Mouse (Mus musculus): Measurements from ENCODE around the gene Actc1. TPM values are rescaled to one million over a fixed set of nuclear protein-coding genes. Genes with fewer than 3 reads are reported as not detected.

Actc1 gene
- polyA plus RNA-seq, 1 experiment: 0.38 TPM

DNA sequence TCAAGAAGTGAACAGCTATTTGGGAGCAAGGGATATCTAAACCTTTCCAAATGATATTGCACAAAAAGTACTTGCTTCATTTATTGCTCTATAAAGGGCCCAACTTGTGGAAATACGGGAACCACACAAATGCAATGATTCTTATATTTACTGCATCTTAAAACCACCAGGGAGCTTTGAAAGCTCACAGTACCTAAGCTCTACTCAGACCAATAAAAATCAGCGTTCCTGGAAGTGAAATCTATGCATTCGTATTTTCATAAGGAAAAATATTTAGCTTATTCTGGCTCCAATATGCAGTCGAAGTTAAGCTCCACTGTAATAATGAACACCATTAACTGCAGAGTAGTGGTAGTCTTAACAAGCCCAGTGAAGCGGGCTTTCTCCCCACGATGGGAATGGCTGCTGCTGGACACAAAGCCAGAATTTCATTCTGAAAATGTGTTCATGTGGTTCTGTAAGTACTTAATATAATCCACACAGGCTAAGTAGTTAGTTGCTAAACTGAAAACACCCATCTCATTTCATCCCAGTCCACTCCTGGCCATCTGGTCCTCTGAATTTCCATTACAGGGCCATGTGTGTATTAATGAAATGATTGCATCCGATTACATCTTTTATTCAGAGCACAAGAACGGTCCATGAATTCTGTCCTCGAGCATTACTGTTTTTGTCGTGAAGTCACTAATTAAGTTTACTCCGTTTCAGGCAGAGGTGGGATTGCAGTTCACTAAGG, 33.7 kb downstream of the Actc1 start:
- no peak overlapping the region for H3K4me3 ChIP-seq (ENCODE audit: insufficient read depth, low read length)
- H3K4me1 ChIP-seq (ENCODE audit: control insufficient read depth, insufficient read depth, low read length): no peaks in the 10 kb centered on the region
- no peak for TF ChIP-seq POLR2A (IDR thresholded peaks at IDR 0.05; ENCODE audit: borderline replicate concordance, low read depth, low read length)
- TF ChIP-seq CTCF (IDR thresholded peaks at IDR 0.05; ENCODE audit: low read depth, low read length): no peak
- H3K27ac ChIP-seq (ENCODE audit: insufficient read depth, low read depth, low read length): no peak overlapping the region

DNA sequence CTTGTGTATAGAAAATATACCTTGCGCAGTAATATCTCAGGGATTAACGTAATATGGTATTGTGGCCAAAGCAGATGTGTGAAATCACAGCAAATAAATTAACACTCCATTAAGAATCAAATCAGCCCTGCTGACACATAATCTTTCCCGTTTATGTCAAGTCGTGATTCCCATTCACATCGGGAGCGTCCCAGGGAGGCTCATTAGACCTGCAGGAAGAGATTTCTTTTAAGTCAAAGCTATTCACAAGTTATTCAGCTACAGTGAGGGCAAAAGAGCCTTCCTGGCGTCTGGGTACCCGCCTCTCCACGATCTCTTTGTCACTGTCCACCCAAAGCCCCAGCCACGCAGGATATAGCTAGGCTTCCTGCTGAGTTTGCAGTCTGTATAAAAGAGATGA, 35.2 kb downstream of the Actc1 start:
- H3K4me3 ChIP-seq (ENCODE audit: insufficient read depth, low read length): no peak overlapping the region
- no peak for TF ChIP-seq POLR2A (IDR thresholded peaks at IDR 0.05; ENCODE audit: borderline replicate concordance, low read depth, low read length)
- no peak for TF ChIP-seq CTCF (IDR thresholded peaks at IDR 0.05; ENCODE audit: low read depth, low read length)
- H3K4me1 ChIP-seq (ENCODE audit: control insufficient read depth, insufficient read depth, low read length): no peaks in the 10 kb centered on the region
- no peak overlapping the region for H3K27ac ChIP-seq (ENCODE audit: insufficient read depth, low read depth, low read length)

DNA sequence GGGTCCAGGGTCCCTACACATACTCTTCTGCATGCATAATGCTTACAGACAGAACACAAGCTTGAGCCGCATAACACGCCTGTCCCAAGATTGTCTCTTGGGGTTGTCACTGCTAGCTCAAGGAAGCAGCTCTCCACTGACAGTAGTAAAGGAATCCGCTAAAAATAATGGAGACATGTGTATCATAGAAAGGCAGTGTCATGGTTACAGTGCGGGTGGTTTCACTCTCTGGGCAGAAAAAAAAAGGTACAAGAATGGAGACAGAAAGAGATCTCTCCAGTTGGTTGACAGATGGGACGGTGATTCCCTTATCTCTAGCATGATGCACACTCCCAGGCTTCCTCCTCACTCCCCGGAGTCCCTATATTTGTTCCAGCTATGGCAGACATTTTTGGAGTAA, 38.5 kb downstream of the Actc1 start:
- TF ChIP-seq POLR2A (IDR thresholded peaks at IDR 0.05; ENCODE audit: borderline replicate concordance, low read depth, low read length) (no peak), CTCF (IDR thresholded peaks at IDR 0.05; ENCODE audit: low read depth, low read length) (no peak)
- H3K4me3 ChIP-seq (ENCODE audit: insufficient read depth, low read length): no peak overlapping the region
- no peak overlapping the region for H3K27ac ChIP-seq (ENCODE audit: insufficient read depth, low read depth, low read length)
- H3K4me1 ChIP-seq (ENCODE audit: control insufficient read depth, insufficient read depth, low read length): no peaks in the 10 kb centered on the region

DNA sequence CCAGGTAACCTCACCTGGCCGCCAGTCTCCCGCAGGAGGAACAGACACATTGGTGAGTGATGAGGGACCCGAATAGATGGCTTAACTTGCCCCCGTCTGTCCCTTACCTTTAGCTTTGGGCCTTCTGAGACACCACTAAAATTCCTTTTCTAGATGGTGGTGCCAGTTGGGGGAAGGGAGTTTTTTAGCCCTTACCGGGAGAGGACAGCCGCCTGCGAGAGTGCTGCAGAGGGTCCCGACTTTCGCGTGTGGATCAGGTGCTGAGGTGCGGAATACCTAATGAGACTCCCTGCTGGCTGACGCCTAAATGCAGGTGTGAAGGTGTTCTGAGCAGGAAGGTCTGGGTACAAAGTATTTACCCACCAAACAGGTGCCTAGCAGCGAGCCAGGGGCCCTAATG, 39.5 kb downstream of the Actc1 start:
- Histone ChIP-seq H3K27ac (ENCODE audit: insufficient read depth, low read depth, low read length) (no peak overlapping the region), H3K4me3 (ENCODE audit: insufficient read depth, low read length) (no peak overlapping the region), H3K4me1 (ENCODE audit: control insufficient read depth, insufficient read depth, low read length) (no peaks in the 10 kb centered on the region)
- TF ChIP-seq POLR2A (IDR thresholded peaks at IDR 0.05; ENCODE audit: borderline replicate concordance, low read depth, low read length) (no peak), CTCF (IDR thresholded peaks at IDR 0.05; ENCODE audit: low read depth, low read length) (no peak)

DNA sequence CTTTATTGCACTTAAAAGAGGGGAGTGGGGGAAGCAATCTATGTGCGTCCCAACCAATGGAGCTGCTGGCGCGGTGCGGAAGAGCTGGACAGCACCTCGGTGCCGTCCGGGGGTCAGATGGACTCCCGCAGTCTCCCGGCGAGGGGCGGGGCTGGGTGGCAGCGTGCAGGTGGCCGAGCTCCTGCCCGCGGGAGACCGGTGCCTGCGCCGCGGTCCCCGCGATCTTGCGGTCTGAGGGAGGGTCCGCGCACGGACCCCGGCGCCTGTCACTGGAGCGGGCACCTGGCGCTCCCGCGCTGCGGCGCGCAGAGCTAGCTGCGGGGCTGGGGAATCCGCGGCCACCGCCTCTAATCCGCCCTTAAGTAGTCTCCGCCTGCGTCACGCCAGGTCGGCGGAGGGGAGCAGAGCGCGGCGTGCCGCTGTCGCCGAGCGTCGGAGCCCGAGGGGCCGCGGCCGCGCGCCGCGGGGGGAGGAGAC, 40.0 kb downstream of the Actc1 start, which contains the start of gene Gjd2:
TSS of gene Gjd2 (minus strand) at position 325 of the 477 bp plus-strand sequence.
- H3K4me3 ChIP-seq (ENCODE audit: insufficient read depth, low read length): no peak within 1 kb of the TSS
- no peak within 1 kb of the TSS for H3K27ac ChIP-seq (ENCODE audit: insufficient read depth, low read depth, low read length)
- TF ChIP-seq CTCF (IDR thresholded peaks at IDR 0.05; ENCODE audit: low read depth, low read length) (no peak), POLR2A (IDR thresholded peaks at IDR 0.05; ENCODE audit: borderline replicate concordance, low read depth, low read length) (no peak)
- H3K4me1 ChIP-seq (ENCODE audit: control insufficient read depth, insufficient read depth, low read length): no peaks in the 10 kb centered on the region

DNA sequence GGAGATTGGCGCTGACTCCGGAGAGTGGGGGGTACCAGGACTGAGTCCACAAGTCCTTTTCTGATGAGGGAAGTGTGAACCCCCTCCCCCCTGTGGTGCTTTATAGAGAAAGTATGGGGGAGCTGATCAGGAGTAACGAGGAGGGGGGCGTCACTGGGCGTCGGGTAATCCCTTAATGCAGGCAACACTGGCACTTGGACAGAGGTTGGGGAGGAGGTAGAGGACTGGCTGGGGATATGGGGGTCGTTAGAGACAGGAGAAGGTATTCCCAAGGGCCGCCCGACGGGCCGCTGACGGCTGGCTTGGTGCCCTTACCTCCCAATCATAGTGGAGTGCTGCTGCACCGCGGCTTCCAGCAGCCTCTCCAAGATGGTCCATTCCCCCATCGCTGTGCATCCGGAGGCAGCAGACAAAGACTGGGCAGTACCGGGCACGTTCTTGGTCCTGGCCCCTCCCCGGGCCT, 40.6 kb downstream of the Actc1 start:
- H3K27ac ChIP-seq (ENCODE audit: insufficient read depth, low read depth, low read length): no peak overlapping the region
- no peaks in the 10 kb centered on the region for H3K4me1 ChIP-seq (ENCODE audit: control insufficient read depth, insufficient read depth, low read length)
- no peak for TF ChIP-seq CTCF (IDR thresholded peaks at IDR 0.05; ENCODE audit: low read depth, low read length)
- no peak for TF ChIP-seq POLR2A (IDR thresholded peaks at IDR 0.05; ENCODE audit: borderline replicate concordance, low read depth, low read length)
- no peak overlapping the region for H3K4me3 ChIP-seq (ENCODE audit: insufficient read depth, low read length)

DNA sequence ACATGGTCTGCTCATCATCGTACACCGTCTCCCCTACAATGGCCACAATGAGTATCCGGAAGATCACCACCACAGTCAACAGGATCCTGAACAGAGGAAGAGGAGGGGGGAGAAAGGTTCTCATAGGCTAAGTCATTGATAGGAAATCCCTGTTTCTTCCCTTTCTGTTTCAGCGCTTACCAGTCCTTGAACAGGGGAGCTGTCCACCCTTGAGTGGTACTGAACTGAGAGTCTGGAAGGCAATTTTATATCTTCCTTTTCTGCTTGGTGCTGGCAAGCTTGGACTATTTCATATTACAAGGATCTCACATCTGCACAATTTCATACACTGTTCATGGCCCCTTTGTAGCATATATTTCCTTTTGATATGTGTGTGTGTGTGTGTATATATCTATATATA, 41.5 kb downstream of the Actc1 start:
- H3K4me1 ChIP-seq (ENCODE audit: control insufficient read depth, insufficient read depth, low read length): no peaks in the 10 kb centered on the region
- no peak for TF ChIP-seq CTCF (IDR thresholded peaks at IDR 0.05; ENCODE audit: low read depth, low read length)
- no peak for TF ChIP-seq POLR2A (IDR thresholded peaks at IDR 0.05; ENCODE audit: borderline replicate concordance, low read depth, low read length)
- H3K27ac ChIP-seq (ENCODE audit: insufficient read depth, low read depth, low read length): no peak overlapping the region
- no peak overlapping the region for H3K4me3 ChIP-seq (ENCODE audit: insufficient read depth, low read length)

DNA sequence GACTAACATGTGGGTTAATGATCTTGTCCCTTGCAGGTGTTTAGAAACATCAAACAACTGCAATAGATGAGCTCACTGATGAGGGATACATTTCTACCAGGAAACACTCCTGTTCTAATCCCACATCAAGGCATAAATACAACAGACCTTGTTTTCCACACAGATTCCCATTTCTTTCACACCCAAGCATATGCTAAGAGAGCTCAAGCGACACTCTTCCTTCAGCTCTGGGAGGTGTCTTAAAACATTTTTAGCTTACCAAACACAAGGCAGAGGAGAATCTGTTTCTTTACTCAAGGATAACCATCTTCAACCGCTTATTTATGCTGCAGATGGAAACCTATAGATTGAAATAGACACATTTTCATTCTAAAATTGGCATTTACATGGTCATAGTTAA, 45.0 kb downstream of the Actc1 start:
- no peak for TF ChIP-seq CTCF (IDR thresholded peaks at IDR 0.05; ENCODE audit: low read depth, low read length)
- Histone ChIP-seq H3K27ac (ENCODE audit: insufficient read depth, low read depth, low read length) (no peak overlapping the region), H3K4me1 (ENCODE audit: control insufficient read depth, insufficient read depth, low read length) (no peaks in the 10 kb centered on the region), H3K4me3 (ENCODE audit: insufficient read depth, low read length) (no peak overlapping the region)

DNA sequence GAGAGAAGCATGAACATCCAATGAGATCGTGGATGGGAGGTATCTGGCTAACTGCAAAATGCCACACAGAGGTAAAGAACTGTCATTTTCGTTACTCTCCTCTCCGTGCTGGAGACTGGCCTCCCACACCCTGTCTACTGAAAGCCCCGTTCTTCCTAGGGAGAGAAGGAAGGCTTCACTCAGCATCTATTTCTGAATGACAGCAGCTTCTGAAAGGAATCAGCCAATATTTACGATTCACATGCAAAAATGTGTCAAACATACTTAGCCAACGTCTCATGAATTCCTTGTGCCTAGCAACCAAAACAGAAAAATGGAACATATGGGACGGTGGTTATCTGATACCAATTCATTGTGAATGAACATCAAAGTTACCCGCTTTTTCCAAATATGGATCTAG, 55.9 kb downstream of the Actc1 start:
- Histone ChIP-seq H3K4me3 (ENCODE audit: insufficient read depth, low read length) (no peak overlapping the region), H3K27ac (ENCODE audit: insufficient read depth, low read depth, low read length) (no peak overlapping the region), H3K4me1 (ENCODE audit: control insufficient read depth, insufficient read depth, low read length) (no peaks in the 10 kb centered on the region)
- TF ChIP-seq POLR2A (IDR thresholded peaks at IDR 0.05; ENCODE audit: borderline replicate concordance, low read depth, low read length) (no peak), CTCF (IDR thresholded peaks at IDR 0.05; ENCODE audit: low read depth, low read length) (no peak)

Other genes with a start within 250 kb of the Actc1 start
- not detected in 2 replicates for gene Scg5, start 224.4 kb downstream of the Actc1 start, polyA plus RNA-seq (2012; ENCODE audit: insufficient read depth, insufficient read length, missing spikeins)
- 36.9 and 37.5 TPM in 2 replicates for gene Arhgap11a, start 204.9 kb downstream of the Actc1 start, polyA plus RNA-seq (2012; ENCODE audit: insufficient read depth, insufficient read length, missing spikeins)
- not detected in 2 replicates for gene Gjd2, start 39.9 kb downstream of the Actc1 start, polyA plus RNA-seq (2012; ENCODE audit: insufficient read depth, insufficient read length, missing spikeins)
- gene Aqr, start 133.5 kb upstream of the Actc1 start, polyA plus RNA-seq (2012; ENCODE audit: insufficient read depth, insufficient read length, missing spikeins): 26.0 and 30.5 TPM in 2 replicates
- 4.3 and 5.5 TPM in 2 replicates for gene Zfp770, start 147.9 kb upstream of the Actc1 start, polyA plus RNA-seq (2012; ENCODE audit: insufficient read depth, insufficient read length, missing spikeins)

All from bone marrow macrophage, adult 2 months (primary cell).